Mouse (Mus musculus) heart, postnatal 0 days (tissue): Measurements from ENCODE around the gene Lmna. TPM values are rescaled to one million over a fixed set of nuclear protein-coding genes. Genes with fewer than 3 reads are reported as not detected.

Source experiments
- ATAC-seq: fragments of 200-750 bp; cut with Nextera tagmentation; 2 replicates; pipeline ENCODE4 v1.8.0; 2017; ENCODE audit warnings: low read depth, moderate number of reproducible peaks, moderate library complexity; ENCODE audit not compliant: insufficient read depth
- DNase-seq: peaks from one replicate; pipeline ENCODE4 v3.0.0-alpha.2; 2016; ENCODE audit warnings: low spot score
- H3K27ac ChIP-seq: fragments of 300-500 bp; sonication (generic); 2 replicates; pipeline ENCODE4 v1.5.1; 2014; ENCODE audit warnings: low read depth, mild to moderate bottlenecking
- H3K27me3 ChIP-seq: fragments of 300-500 bp; sonication (generic); 2 replicates; pipeline ENCODE4 v1.6.1; 2014; ENCODE audit warnings: low read length, mixed read lengths; ENCODE audit not compliant: control insufficient read depth, insufficient read depth
- H3K36me3 ChIP-seq: fragments of 300-500 bp; sonication (generic); replicated peaks from 2 replicates; pipeline ENCODE4 v1.6.1; 2014; ENCODE audit warnings: low read length, mixed read lengths; ENCODE audit not compliant: control insufficient read depth, insufficient read depth
- H3K4me1 ChIP-seq: fragments of 300-500 bp; sonication (generic); 2 replicates; pipeline ENCODE4 v1.6.1; 2014; ENCODE audit warnings: antibody characterized with exemption; ENCODE audit not compliant: control insufficient read depth, insufficient read depth
- H3K4me2 ChIP-seq: fragments of 300-500 bp; sonication (generic); 2 replicates; pipeline ENCODE4 v1.6.1; 2014; ENCODE audit warnings: low read depth, mild to moderate bottlenecking, low read length, moderate library complexity
- H3K4me3 ChIP-seq: fragments of 300-500 bp; sonication (generic); 2 replicates; pipeline ENCODE4 v1.5.1; 2014; ENCODE audit warnings: low read depth, low read length
- H3K9ac ChIP-seq: fragments of 300-500 bp; sonication (generic); replicated peaks from 2 replicates; pipeline ENCODE4 v1.6.1; 2014; ENCODE audit warnings: low read depth, low read length, mixed read lengths
- H3K9me3 ChIP-seq: fragments of 300-500 bp; sonication (generic); replicated peaks from 2 replicates; pipeline ENCODE4 v1.6.1; 2016; ENCODE audit warnings: low read length; ENCODE audit not compliant: control insufficient read depth
- CTCF ChIP-seq: IDR thresholded peaks from 2 replicates; pipeline ENCODE4 v1.5.1; 2016; ENCODE audit warnings: antibody characterized with exemption, control low read depth, low read depth
- EP300 ChIP-seq: IDR thresholded peaks from 2 replicates; pipeline ENCODE4 v1.6.1; 2016; ENCODE audit warnings: antibody characterized with exemption, low read depth
- WGBS: fragments of 180-500 bp; shearing (Covaris S2); extraction: QIAGEN DNeasy Blood & Tissue Kit; methylation state at CpG from one replicate; pipeline ENCODE4 v1.1.7; 2014; 5-methylcytosine and 5-hydroxymethylcytosine counted together
- polyA plus RNA-seq: library from polyadenylated mRNA; unstranded; fragments of >200 nt; fragmentation: Nextera tagmentation; extraction: Ambion mirVana; gene quantifications from 2 replicates; pipeline ENCODE4 v1.2.1, GENCODE M21; 2015
- total RNA-seq: library from RNA; depleted of rRNA; stranded (reverse); fragments of >200 nt; gene quantifications from 2 replicates; pipeline ENCODE4 v1.2.3, GENCODE M21; 2014; ENCODE audit warnings: low replicate concordance

The Lmna gene
- total and polyA plus RNA-seq, 2 experiments from 2014 or later: 122 to 156 TPM

DNA sequence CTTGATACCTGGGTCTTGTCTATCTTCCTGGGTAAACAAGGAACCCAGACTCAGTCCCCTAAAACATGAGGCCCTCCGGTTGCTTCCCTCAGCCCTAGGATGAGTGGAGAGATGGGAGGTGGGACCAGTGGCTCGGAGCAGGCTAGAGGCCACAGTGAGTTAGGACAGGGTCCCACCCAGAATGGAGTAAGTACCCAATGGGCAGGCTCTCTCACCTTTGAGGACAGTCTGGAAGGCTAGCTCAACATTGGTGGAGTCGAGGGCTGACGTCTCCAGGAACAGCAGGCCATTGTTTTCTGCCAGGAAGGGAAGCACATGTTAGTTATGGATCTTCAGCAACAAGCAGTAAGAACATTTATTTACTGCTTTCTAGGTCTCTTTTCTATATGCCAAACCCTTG is 32.7 kb upstream of the Lmna start:
- Histone ChIP-seq H3K27me3 (no peaks in the 10 kb centered on the region), H3K4me3 (no peak overlapping the region), H3K9ac (no peak overlapping the region), H3K9me3 (no peaks in the 10 kb centered on the region), H3K27ac (no peak overlapping the region), H3K4me2 (no peak overlapping the region), H3K4me1 (peaks cover 11% of the 10 kb centered on the region; the same call in 1 of the 2 replicates), H3K36me3 (0 out of 2 replicates have a peak, but pooled peaks cover 3% of the 10 kb centered on the region)
- WGBS: 66% methylated on average over 4 of the region's 4 CpGs
- no peak for DNase-seq
- ATAC-seq: no peak
- TF ChIP-seq CTCF (no peak), EP300 (no peak)

DNA sequence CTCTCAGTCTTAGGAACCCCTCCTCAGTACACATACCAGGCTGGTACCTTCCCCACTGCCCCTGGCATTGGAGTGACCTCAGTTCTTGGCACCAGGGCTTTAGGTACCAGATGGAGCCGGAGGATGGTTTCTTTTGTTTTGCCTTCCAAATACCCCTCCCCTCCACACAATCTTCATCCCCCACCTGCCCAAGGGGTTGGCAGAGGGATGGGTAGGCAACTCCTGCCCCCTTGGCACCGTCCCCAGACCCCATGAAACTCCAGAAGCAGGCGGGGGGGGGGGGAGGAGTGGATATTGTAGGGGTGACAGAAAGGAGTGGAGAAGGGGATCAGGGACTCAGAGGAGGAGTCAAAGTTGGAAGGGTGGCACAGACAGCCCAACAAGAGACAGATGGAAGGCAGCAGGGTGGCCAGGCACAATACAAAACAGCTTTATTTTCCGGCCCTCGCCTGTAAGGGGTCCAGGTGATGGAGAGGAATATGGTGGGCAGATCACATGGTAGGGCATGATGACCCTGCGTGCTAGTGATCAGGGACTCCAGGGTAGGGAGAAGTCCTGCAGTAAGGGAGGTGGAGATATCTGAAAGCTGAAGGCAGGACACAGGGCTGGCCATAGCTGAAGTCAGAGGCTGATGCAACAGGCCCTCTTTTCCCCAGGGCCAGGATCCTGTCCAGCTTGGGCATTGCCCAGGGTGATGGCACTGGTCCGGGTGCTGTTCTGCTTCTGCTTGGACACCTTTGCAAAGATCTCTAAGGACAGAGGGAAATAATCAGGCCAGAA is 32.1 kb upstream of the Lmna start:
- Histone ChIP-seq H3K9ac (no peak overlapping the region), H3K4me2 (no peak overlapping the region), H3K36me3 (0 out of 2 replicates have a peak, but pooled peaks cover 3% of the 10 kb centered on the region), H3K4me3 (no peak overlapping the region), H3K9me3 (no peaks in the 10 kb centered on the region), H3K27me3 (no peaks in the 10 kb centered on the region), H3K4me1 (peaks cover 14% of the 10 kb centered on the region; the same call in 1 of the 2 replicates), H3K27ac (no peak overlapping the region)
- WGBS: 69% methylated on average over 6 of the region's 7 CpGs
- TF ChIP-seq CTCF (no peak), EP300 (no peak)
- ATAC-seq (no peak), DNase-seq (no peak)

DNA sequence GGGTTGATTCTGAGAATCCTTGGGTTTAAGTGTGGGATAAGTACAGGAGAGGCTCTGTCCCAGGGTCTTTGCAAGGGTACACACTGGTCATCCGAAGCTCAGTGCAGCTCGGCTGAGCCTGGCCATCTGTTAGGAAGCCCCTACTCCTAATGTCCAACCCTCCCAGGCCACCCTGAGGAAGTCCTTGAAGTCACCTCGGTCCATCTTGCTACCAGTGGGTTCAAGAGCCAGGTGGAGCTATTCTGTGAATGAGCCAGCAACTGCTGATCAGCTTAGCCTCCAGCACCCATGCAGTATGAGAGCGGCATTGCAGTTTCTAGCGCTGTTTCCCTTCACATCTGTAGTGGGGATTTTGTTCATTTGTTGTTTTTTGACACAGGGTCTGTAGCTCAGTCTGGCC is 30.3 kb upstream of the Lmna start:
- ATAC-seq (no peak), DNase-seq (no peak)
- H3K4me3 ChIP-seq: no peak overlapping the region
- no peaks in the 10 kb centered on the region for H3K9me3 ChIP-seq
- no peak overlapping the region for H3K27ac ChIP-seq
- 54% methylated on average over 5 of the region's 5 CpGs for WGBS
- no peak overlapping the region for H3K9ac ChIP-seq
- H3K4me1 ChIP-seq: peaks cover 22% of the 10 kb centered on the region
- 0 out of 2 replicates have a peak, but pooled peaks cover 3% of the 10 kb centered on the region for H3K36me3 ChIP-seq
- no peaks in the 10 kb centered on the region for H3K27me3 ChIP-seq
- TF ChIP-seq EP300 (no peak), CTCF (no peak)
- no peak overlapping the region for H3K4me2 ChIP-seq

DNA sequence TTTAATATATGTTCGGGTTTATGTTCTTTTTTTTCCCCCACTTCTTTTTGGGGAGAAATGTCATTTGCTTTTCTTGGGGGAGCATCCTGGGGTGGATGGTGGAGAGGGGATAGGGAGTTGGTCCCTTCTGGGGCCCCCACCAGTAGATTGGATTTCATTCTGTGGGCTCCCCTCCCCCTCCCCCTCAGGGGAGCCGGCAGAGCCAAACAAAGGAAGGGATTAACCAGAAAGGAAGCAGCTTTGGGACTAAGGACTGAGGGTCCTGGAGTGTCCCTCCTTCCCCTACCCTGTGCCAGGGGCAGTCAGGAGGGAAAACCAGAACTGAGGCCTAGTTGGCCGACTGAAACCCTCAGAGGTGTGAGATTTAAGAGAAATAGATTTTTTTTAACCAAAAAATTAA is 29.6 kb upstream of the Lmna start:
- ATAC-seq (no peak), DNase-seq (no peak)
- Histone ChIP-seq H3K27me3 (no peaks in the 10 kb centered on the region), H3K27ac (no peak overlapping the region), H3K9ac (no peak overlapping the region), H3K36me3 (0 out of 2 replicates have a peak, but pooled peaks cover 3% of the 10 kb centered on the region), H3K4me1 (peaks cover 22% of the 10 kb centered on the region), H3K9me3 (no peaks in the 10 kb centered on the region), H3K4me3 (no peak overlapping the region), H3K4me2 (no peak overlapping the region)
- TF ChIP-seq CTCF: no peak
- no peak for TF ChIP-seq EP300
- WGBS: 43% methylated on average over 3 of the region's 3 CpGs

DNA sequence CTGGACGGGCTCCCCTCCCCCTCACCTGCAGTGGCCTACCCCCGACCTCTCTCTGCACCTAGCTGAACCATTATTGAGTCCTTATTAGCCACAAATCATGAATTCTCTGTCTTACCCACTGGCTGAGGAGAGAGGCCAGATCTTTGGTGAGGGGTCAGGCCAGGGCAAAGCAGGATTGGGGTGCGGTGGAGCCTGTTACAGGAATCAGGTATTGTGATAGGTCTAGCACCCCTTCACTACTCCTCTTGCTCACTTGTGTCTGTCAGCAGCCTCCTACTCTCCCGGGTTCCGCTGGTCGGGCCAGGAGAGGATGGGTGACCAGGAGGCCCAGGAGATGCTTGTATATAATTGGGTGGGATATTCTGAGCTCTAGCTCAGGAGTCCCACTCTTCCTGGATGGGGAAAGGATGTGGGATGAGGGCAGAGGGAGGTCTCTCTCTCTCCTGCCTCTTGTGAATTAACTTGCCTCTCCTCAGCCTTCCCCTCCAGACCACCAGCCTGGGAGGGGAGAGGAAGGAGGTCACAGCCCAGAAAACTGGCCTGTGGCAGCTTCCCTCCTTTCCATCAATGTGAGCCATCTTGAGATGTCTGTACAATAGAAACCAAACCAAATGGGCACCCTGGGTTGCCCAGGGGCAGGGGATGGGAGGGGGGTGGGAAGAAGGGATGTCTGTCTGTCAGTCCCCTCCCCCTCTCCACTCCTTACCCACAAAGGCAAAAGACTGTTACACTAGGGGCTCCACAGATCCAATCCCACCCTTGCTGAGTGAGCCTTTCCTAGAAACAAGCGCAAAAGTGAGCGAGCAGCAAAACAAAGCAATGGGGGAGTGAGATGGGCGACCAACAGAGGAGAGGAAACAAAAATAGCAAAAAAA is 28.8 kb upstream of the Lmna start:
- no peaks in the 10 kb centered on the region for H3K9me3 ChIP-seq
- no peak overlapping the region for H3K9ac ChIP-seq
- no peak overlapping the region for H3K4me3 ChIP-seq
- 65% methylated on average over 9 of the region's 9 CpGs for WGBS
- H3K4me2 ChIP-seq: no peak overlapping the region
- no peak overlapping the region for H3K27ac ChIP-seq
- DNase-seq (no peak), ATAC-seq (no peak)
- H3K27me3 ChIP-seq: no peaks in the 10 kb centered on the region
- 0 out of 2 replicates have a peak, but pooled peaks cover 3% of the 10 kb centered on the region for H3K36me3 ChIP-seq
- H3K4me1 ChIP-seq: peaks cover 27% of the 10 kb centered on the region
- no peak for TF ChIP-seq CTCF
- no peak for TF ChIP-seq EP300
